Mouse (Mus musculus): ENCODE data around the gene Gdap1l1. TPM values are rescaled to one million over a fixed set of nuclear protein-coding genes. Genes with fewer than 3 reads are reported as not detected.
A peak's percentile ranks its signal among the peaks of the same experiment; 100 is the strongest.
"Not testable (repeated sequence)": the region's sequence is repeated elsewhere in the genome, so short reads cannot be mapped to it uniquely, and the experiment has no call there.

Gdap1l1 gene
- 2.8 and 3.7 TPM in 2 replicates for total RNA-seq (2021)
- long read RNA-seq, partial matches to known transcripts: 2 of 6 reads
- long read RNA-seq, other reads (novel, unspliced or antisense): 0 of 6 reads

DNA sequence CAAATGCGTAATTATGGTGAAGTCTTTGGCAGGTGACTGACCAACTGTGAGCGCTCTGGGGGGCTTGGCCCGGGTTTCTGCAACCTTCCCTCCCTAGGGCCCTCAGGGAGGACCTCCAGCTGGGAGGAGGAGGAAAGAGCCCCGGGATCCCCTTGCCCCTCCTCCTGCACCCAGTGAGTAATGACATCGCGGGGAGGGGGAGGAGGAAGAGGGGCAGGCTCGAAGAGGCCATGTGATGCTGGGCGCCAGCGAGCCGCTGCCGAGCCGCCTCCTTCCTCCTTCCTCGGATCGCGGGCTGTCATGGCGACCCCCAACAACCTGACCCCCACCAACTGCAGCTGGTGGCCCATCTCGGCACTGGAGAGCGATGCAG, at the start of gene Gdap1l1:
Gene Gdap1l1 (plus strand): TSS at position 231 of the 373 bp plus-strand sequence.
- DNase-seq: peak; percentile 52

DNA sequence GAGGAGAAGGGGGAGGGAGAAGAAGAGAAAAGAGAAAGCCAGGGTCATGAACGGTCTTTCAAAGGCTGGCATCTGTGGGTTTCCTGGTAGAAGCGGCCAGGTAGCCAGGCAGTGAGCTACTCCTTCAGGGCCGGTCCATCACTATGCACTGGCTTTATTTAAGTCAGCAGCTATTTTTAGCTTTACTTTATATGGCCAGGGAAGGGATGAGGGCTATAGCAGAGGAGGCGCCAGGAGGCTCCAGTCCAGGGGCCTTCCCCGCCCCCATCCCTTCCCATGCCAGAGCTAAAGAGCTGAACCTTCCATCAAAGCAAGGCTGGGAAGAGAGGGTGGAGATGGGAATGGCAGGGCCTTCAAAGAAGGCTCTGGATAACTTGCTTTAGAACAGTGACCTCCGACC, 45.8 kb upstream of the Gdap1l1 start:
- no peak for DNase-seq

DNA sequence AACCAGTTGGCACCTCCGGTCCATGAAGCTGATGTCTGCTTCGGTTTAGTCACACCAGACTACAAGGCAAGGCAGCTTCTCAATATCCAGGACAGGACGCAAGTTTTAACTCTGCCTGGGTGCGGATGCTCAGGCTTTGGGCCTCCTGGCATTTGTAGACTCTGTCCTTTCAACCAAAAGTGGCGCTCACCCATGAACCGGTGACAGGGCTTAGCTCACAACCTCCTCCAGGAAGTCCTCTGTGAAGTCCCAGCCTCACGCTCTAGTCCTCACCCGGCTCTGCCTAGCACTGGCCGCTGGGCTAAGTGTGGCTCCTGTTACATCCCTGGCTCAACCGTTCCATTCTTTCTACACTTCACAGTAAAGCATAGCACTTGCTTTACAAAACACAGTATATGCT, 45.0 kb upstream of the Gdap1l1 start:
- DNase-seq: no peak

DNA sequence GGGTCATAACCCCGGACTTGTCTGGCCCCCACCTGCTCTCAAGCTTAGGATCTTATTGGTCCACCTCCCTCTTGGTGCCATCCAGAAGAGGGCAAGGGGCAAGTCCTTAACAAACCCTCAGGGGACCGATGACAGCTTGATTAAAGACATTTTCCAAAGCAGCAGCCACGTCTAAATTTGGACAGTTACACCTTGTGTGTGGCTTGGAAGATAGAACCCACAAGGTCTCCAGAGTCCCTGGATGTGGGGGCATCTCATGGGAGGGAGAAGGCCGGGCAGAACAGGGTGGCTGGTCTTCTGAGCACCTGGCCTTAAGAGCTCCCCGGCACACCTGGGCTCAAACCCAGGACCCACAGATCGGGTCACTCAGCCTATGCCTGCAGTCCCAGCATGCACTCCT, 44.3 kb upstream of the Gdap1l1 start:
- DNase-seq: no peak

DNA sequence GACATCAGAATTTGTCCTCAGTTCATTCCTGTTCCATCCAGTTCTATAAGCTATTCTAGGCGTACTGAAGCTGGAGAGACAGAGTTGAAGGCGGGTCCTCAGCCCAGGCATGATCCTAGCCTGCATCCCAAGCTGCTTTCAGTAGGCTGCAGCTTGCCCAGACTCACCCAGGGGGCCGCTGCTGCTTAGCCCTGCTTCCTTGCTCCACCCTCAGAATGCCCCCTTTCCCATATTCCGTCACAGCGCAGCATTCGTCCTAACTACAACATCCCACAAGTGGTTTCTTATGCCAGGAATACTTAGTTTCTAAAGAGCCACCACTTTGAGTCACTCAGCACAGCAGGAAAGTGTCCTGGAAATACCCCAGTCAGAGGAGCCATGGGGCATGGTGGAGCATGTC, 43.3 kb upstream of the Gdap1l1 start:
- no peak for DNase-seq

GRCm38 (mm10) chr2:163397071-163397470, 41.2 kb upstream of the Gdap1l1 start:
- DNase-seq: no peak

- DNase-seq: peak; percentile 51
Measured at GRCm38 (mm10) chr2:163397905-163398304, 40.4 kb upstream of the Gdap1l1 start, which contains the start of gene Jph2. Gene Jph2 (minus strand): TSS chr2:163397993.

- no peak for DNase-seq
Measured at GRCm38 (mm10) chr2:163398770-163399169, 39.5 kb upstream of the Gdap1l1 start.

GRCm38 (mm10) chr2:163399222-163399621, 39.1 kb upstream of the Gdap1l1 start:
- no peak for DNase-seq

GRCm38 (mm10) chr2:163401221-163401620, 37.1 kb upstream of the Gdap1l1 start:
- DNase-seq: peak; percentile 54

DNA sequence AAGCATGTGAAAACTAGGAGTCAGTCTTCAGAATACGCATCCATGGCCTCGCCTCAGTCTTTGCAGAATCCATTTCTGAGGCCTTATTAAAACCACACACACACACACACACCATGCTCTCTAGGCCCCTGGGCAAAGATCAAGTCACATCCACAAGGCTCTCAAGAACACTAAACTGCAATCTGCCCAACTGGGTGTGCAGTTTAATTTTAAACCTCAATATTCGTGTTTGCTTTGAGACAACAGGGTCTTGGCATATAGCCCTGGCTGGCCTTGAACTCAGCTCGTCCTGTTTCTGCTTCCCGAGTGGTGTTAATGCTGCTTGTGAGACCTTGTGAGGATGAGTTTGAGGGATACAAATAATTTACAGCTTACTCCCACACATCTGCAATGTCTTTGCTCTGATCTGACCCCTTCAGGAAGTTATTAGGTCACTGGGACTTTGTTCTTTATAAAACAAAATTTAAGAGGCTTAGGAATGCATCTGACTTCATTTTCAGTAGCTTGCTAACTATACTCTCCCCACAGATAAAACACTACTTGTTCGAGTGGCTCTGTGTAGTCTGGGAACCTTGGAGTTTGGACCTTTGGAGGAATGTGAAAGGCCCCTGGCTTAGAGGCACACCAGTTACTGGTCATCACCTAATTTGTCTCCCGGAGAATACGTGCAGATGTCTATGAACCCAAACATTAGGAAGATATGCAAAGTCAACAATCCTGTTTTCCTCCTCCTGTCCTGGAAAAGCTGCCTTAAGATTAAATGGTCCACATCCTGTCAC, 34.0 kb upstream of the Gdap1l1 start:
- DNase-seq: peak; percentile 57

DNA sequence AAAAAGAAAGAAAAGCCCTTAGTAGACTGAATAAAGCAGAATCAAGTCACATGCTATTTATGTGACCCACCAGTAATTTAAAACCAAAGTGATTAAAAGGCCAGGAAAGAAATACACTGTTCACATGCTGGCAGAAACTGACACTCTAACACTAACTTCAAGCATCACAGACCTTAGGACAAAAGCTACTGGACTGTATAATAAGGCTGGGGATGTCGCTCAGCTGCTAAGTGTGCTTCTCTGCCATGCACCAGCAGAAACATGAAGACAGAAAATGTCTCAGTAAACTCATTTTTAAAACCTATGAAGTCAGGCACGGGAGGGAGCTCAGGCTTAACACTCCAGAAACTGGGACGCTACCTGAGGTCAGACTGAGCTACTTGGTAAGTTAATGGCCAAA, 28.1 kb upstream of the Gdap1l1 start:
- DNase-seq: no peak

GRCm38 (mm10) chr2:163411344-163411743, 26.9 kb upstream of the Gdap1l1 start:
- DNase-seq: not testable (repeated sequence)

- DNase-seq: no peak
Measured at GRCm38 (mm10) chr2:163411840-163412239, 26.4 kb upstream of the Gdap1l1 start.

DNA sequence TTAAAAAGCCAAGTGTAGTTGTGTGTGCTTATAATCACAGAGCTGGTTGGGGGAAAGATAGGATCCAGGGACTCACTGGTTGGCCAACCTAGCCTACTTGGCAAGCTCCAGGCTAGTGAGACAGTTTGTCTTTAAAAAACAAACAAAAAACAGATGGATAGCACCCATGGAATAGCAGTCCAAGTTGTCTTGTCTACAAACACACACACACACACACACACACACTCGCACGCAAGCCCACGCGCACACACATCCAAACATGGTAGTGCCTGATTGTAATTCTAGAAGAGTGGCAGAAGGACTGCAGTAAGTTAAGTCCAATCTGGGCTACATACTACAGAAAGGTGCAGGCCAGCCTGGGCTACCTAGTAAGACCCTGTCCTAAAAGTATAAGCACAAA, 25.9 kb upstream of the Gdap1l1 start:
- no peak for DNase-seq

DNA sequence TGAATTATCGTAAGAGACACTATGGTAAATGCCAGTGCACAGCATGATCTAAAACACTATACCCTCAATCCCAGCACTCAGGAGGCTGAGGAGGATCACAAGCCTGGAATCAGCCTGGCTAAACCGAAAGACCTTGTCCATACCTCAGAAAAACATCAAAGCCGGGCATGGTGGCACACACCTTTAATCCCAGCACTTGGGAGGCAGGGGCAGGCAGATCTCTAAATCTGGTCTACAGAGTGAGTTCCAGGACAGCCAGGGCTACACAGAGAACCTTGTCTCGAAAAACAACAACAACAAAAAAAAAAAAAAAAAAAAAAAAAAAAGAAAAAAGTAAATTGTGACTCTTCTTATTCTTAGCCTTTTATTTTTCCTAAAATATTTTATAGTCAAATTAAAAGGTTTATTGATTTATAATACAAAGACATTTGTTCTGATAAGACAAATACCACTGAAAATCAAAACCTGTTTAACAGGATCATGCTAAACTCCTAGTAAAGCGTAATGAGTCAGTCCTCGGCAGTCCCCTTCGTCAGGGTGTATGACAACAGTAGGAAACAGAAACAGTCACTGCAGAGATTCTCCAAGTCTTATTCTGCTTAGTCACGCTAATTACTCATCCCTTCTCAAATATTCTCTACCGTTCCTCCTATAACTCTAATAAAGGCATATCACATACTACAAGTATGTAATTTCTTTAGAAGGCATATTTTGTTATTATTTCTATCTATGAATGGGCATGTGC, 25.3 kb upstream of the Gdap1l1 start:
- DNase-seq: no peak

DNA sequence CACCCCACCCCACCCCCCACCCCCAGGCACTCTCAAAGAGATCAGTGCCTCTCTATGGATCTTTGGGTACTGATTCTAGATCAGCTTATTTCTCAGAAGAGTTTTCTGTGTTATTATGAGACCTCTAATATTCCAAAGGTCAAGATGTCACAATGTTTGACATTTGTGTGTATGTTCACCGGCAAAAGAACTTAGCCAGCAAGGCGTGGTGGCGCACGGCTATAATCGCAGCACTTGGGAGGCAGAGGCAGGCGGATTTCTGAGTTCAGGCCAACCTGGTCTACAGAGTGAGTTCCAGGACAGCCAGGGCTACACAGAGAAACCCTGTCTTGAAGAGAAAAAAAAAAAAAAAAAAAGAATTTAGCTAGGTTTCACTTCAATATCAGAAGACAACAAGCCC, 21.2 kb upstream of the Gdap1l1 start:
- DNase-seq: no peak

GRCm38 (mm10) chr2:163417830-163418229, 20.4 kb upstream of the Gdap1l1 start:
- no peak for DNase-seq

DNA sequence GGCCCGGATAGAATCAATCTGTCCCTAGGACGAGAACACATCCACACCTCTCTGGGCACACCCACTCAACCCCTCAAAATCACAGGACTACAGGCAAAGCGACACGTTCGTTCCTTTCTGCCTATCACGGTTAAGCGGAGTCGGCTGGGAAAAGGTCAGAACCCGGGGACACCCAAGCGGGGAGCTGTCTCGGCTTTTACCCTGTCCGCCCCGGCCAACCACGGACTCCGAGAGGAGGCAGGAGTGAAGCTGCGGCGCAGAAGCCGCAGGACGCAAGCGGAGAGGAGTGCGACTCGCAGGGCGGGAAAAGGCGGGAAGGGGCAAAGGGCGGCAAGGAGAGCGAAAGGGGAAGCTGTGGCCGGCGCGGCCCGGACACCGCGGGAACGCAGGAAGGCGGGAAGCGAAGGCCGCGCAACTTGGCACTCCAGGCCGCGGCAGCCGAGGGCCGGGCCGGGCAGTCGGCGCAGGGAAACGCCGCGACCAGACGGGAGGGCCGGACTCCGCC, 19.4 kb upstream of the Gdap1l1 start:
- no peak for DNase-seq

GRCm38 (mm10) chr2:163419346-163420045, 18.8 kb upstream of the Gdap1l1 start:
- peak; percentile 99 for DNase-seq

DNA sequence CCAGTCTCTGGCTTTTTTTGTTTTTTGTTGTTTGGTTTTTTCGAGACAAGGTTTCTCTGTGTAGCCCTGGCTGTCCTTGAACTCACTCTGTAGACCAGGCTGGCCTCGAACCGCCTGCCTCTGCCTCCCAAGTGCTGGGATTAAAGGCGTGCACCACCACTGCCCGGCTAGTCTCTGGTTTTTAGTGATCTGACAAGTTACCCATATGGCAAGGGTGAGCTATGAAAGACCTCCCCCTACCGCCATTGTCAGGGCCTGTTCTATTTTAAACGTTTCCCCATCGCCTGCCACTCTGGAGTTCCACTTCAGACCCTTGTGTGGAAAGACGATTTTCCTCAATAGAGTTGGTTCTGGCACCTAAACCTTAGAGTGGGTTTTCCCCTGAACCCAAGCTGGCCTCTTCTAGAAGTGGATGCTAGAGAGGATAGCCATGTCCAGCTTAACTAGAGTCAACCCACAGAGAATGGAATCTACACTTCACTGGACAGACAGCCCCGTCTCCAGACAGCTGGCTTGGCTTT, 17.9 kb upstream of the Gdap1l1 start:
- no peak for DNase-seq

DNA sequence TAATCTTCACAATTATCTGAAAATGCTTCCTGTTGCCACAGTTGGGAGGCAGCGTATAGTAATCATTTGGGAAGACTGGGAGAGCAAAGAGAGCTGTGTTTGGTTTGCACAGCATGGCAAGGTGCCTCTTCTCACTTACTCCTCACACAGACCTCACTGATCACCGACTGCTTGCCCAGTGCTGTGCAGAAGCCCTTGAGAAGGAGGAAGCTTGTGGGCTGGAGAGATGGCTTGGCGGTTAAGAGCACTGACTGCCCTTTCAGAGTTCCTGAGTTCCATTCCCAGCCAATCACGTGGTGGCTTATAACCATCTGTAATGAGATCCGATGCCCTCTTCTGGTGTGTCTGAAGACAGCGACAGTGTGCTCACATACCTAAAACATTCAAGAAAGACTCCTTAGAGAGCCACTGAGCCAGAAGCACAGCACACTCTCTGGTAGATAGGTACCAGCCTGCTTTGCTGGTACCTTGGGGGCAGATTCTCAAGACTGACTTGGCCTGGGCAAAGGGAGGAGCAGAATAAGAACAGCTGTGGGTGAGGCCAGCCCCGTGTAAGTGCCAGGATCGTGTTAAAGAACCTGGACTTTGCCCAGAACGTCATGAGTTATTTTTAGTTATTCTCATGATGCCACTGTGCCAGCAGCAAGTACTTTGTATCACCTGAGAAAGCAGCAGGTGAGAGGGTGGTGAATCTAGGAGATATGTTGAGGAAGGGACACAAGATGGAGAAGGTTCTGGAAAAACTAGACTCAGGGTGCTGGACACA, 15.2 kb upstream of the Gdap1l1 start:
- DNase-seq: no peak
